Mouse (Mus musculus): ENCODE data around the gene Srsf3. TPM values are rescaled to one million over a fixed set of nuclear protein-coding genes. Genes with fewer than 3 reads are reported as not detected.
"Not testable (repeated sequence)": the region's sequence is repeated elsewhere in the genome, so short reads cannot be mapped to it uniquely, and the experiment has no call there.

The Srsf3 gene
- polyA plus RNA-seq (2015; fragmentation: Nextera tagmentation; extraction: Ambion mirVana) = 518 and 524 TPM in 2 replicates

- Histone ChIP-seq H3K9me3 (no peaks in the 10 kb centered on the region), H3K9ac (peak within 1 kb of the TSS; percentile 82), H3K27ac (peak within 1 kb of the TSS; percentile 97), H3K4me3 (replicated peaks) (peak within 1 kb of the TSS; percentile 58), H3K4me2 (peak within 1 kb of the TSS; percentile 61), H3K4me1 (peaks cover 12% of the 10 kb centered on the region), H3K27me3 (replicated peaks) (no peaks in the 10 kb centered on the region), H3K36me3 (peaks cover 13% of the 10 kb centered on the region)
- WGBS = under 1% methylated on average over 77 of the region's 77 CpGs
- peak; percentile 97 for ATAC-seq (ENCODE audit: insufficient read depth, low FRiP score, low read depth)
Observed at GRCm38 (mm10) chr17:29032274-29033069, at the start of gene Srsf3. TSS of gene Srsf3 (plus strand) at chr17:29032628.

- Histone ChIP-seq H3K4me3 (replicated peaks) (no peak overlapping the region), H3K27me3 (replicated peaks) (no peaks in the 10 kb centered on the region), H3K4me1 (no peaks in the 10 kb centered on the region), H3K4me2 (no peak overlapping the region), H3K9me3 (no peaks in the 10 kb centered on the region), H3K27ac (no peak overlapping the region), H3K36me3 (peaks cover 28% of the 10 kb centered on the region), H3K9ac (no peak overlapping the region)
- ATAC-seq (ENCODE audit: insufficient read depth, low FRiP score, low read depth) = no peak
- 88% methylated on average over 1 of the region's 1 CpGs for WGBS
Observed at GRCm38 (mm10) chr17:28984724-28985420, 47.6 kb upstream of the Srsf3 start.

- Histone ChIP-seq H3K9me3 (no peaks in the 10 kb centered on the region), H3K36me3 (peaks cover 29% of the 10 kb centered on the region), H3K4me2 (no peak overlapping the region), H3K9ac (no peak overlapping the region), H3K4me1 (no peaks in the 10 kb centered on the region), H3K27me3 (replicated peaks) (no peaks in the 10 kb centered on the region), H3K4me3 (replicated peaks) (no peak overlapping the region), H3K27ac (no peak overlapping the region)
- no peak for ATAC-seq (ENCODE audit: insufficient read depth, low FRiP score, low read depth)
Observed at GRCm38 (mm10) chr17:28986833-28987232, 45.6 kb upstream of the Srsf3 start.

- H3K4me2 ChIP-seq = no peak overlapping the region
- ATAC-seq (ENCODE audit: insufficient read depth, low FRiP score, low read depth) = no peak
- H3K27me3 ChIP-seq (replicated peaks) = no peaks in the 10 kb centered on the region
- no peak overlapping the region for H3K9ac ChIP-seq
- 64% methylated on average over 4 of the region's 4 CpGs for WGBS
- H3K4me3 ChIP-seq (replicated peaks) = no peak overlapping the region
- no peaks in the 10 kb centered on the region for H3K9me3 ChIP-seq
- H3K36me3 ChIP-seq = peaks cover 29% of the 10 kb centered on the region
- H3K4me1 ChIP-seq = no peaks in the 10 kb centered on the region
- no peak overlapping the region for H3K27ac ChIP-seq
Observed at GRCm38 (mm10) chr17:28987713-28988112, 44.7 kb upstream of the Srsf3 start.

GRCm38 (mm10) chr17:28988291-28988690 is 44.1 kb upstream of the Srsf3 start:
- ATAC-seq (ENCODE audit: insufficient read depth, low FRiP score, low read depth) = no peak
- no peak overlapping the region for H3K4me2 ChIP-seq
- no peak overlapping the region for H3K4me3 ChIP-seq (replicated peaks)
- peaks cover 29% of the 10 kb centered on the region for H3K36me3 ChIP-seq
- H3K4me1 ChIP-seq = no peaks in the 10 kb centered on the region
- 58% methylated on average over 4 of the region's 4 CpGs for WGBS
- H3K9ac ChIP-seq = no peak overlapping the region
- no peak overlapping the region for H3K27ac ChIP-seq
- no peaks in the 10 kb centered on the region for H3K9me3 ChIP-seq
- H3K27me3 ChIP-seq (replicated peaks) = no peaks in the 10 kb centered on the region

GRCm38 (mm10) chr17:28988996-28989395 is 43.4 kb upstream of the Srsf3 start:
- ATAC-seq (ENCODE audit: insufficient read depth, low FRiP score, low read depth) = no peak
- H3K4me1 ChIP-seq = no peaks in the 10 kb centered on the region
- no peaks in the 10 kb centered on the region for H3K27me3 ChIP-seq (replicated peaks)
- no peak overlapping the region for H3K4me3 ChIP-seq (replicated peaks)
- peaks cover 29% of the 10 kb centered on the region for H3K36me3 ChIP-seq
- H3K9ac ChIP-seq = no peak overlapping the region
- H3K9me3 ChIP-seq = no peaks in the 10 kb centered on the region
- 81% methylated on average over 3 of the region's 3 CpGs for WGBS
- no peak overlapping the region for H3K4me2 ChIP-seq
- H3K27ac ChIP-seq = no peak overlapping the region

GRCm38 (mm10) chr17:28990060-28990459 is 42.4 kb upstream of the Srsf3 start:
- H3K4me3 ChIP-seq (replicated peaks) = no peak overlapping the region
- no peak overlapping the region for H3K27ac ChIP-seq
- no peak overlapping the region for H3K9ac ChIP-seq
- no peaks in the 10 kb centered on the region for H3K27me3 ChIP-seq (replicated peaks)
- H3K4me2 ChIP-seq = no peak overlapping the region
- no peak for ATAC-seq (ENCODE audit: insufficient read depth, low FRiP score, low read depth)
- H3K4me1 ChIP-seq = no peaks in the 10 kb centered on the region
- WGBS = 78% methylated on average over 4 of the region's 4 CpGs
- H3K9me3 ChIP-seq = no peaks in the 10 kb centered on the region
- peaks cover 29% of the 10 kb centered on the region for H3K36me3 ChIP-seq

GRCm38 (mm10) chr17:28991286-28991685 is 41.1 kb upstream of the Srsf3 start:
- Histone ChIP-seq H3K27me3 (replicated peaks) (no peaks in the 10 kb centered on the region), H3K4me2 (no peak overlapping the region), H3K36me3 (peaks cover 31% of the 10 kb centered on the region), H3K9ac (no peak overlapping the region), H3K4me1 (no peaks in the 10 kb centered on the region), H3K4me3 (replicated peaks) (no peak overlapping the region), H3K27ac (peak overlapping the region; percentile 16; the same call in 1 of the 2 replicates), H3K9me3 (no peaks in the 10 kb centered on the region)
- WGBS = 58% methylated on average over 9 of the region's 9 CpGs
- no peak for ATAC-seq (ENCODE audit: insufficient read depth, low FRiP score, low read depth)

- Histone ChIP-seq H3K4me1 (no peaks in the 10 kb centered on the region), H3K36me3 (peaks cover 32% of the 10 kb centered on the region), H3K9me3 (no peaks in the 10 kb centered on the region), H3K4me3 (replicated peaks) (no peak overlapping the region), H3K4me2 (no peak overlapping the region), H3K27ac (no peak overlapping the region), H3K27me3 (replicated peaks) (no peaks in the 10 kb centered on the region), H3K9ac (no peak overlapping the region)
- 60% methylated on average over 7 of the region's 7 CpGs for WGBS
- ATAC-seq (ENCODE audit: insufficient read depth, low FRiP score, low read depth) = no peak
Observed at GRCm38 (mm10) chr17:28992105-28992504, 40.3 kb upstream of the Srsf3 start.

GRCm38 (mm10) chr17:28993004-28993403 is 39.4 kb upstream of the Srsf3 start:
- H3K9ac ChIP-seq; H3K27me3 ChIP-seq (replicated peaks); H3K4me3 ChIP-seq (replicated peaks); H3K9me3 ChIP-seq; ATAC-seq (ENCODE audit: insufficient read depth, low FRiP score, low read depth); H3K4me2 ChIP-seq; H3K27ac ChIP-seq; H3K4me1 ChIP-seq: not testable (repeated sequence)
- WGBS = 83% methylated on average over 1 of the region's 1 CpGs
- H3K36me3 ChIP-seq = peaks cover 30% of the 10 kb centered on the region

GRCm38 (mm10) chr17:28994615-28995014 is 37.8 kb upstream of the Srsf3 start:
- no peak overlapping the region for H3K9ac ChIP-seq
- H3K4me1 ChIP-seq = no peaks in the 10 kb centered on the region
- 84% methylated on average over 4 of the region's 4 CpGs for WGBS
- H3K9me3 ChIP-seq = no peaks in the 10 kb centered on the region
- H3K27ac ChIP-seq = no peak overlapping the region
- peaks cover 27% of the 10 kb centered on the region for H3K36me3 ChIP-seq
- no peak overlapping the region for H3K4me2 ChIP-seq
- no peak overlapping the region for H3K4me3 ChIP-seq (replicated peaks)
- no peaks in the 10 kb centered on the region for H3K27me3 ChIP-seq (replicated peaks)
- no peak for ATAC-seq (ENCODE audit: insufficient read depth, low FRiP score, low read depth)

GRCm38 (mm10) chr17:29000465-29000864 is 32.0 kb upstream of the Srsf3 start:
- no peak overlapping the region for H3K9ac ChIP-seq
- peaks cover 26% of the 10 kb centered on the region for H3K36me3 ChIP-seq
- no peak overlapping the region for H3K27ac ChIP-seq
- no peaks in the 10 kb centered on the region for H3K9me3 ChIP-seq
- no peak overlapping the region for H3K4me2 ChIP-seq
- H3K4me3 ChIP-seq (replicated peaks) = no peak overlapping the region
- ATAC-seq (ENCODE audit: insufficient read depth, low FRiP score, low read depth) = no peak
- 78% methylated on average over 6 of the region's 6 CpGs for WGBS
- H3K27me3 ChIP-seq (replicated peaks) = no peaks in the 10 kb centered on the region
- H3K4me1 ChIP-seq = 0 out of 2 replicates have a peak, but pooled peaks cover 2% of the 10 kb centered on the region

Data from stomach, embryonic 15.5 days (tissue).